Mouse (Mus musculus): ENCODE results near the gene Fbxo42. TPM values are rescaled to one million over a fixed set of nuclear protein-coding genes. Genes with fewer than 3 reads are reported as not detected.
A peak's percentile ranks its signal among the peaks of the same experiment; 100 is the strongest.

Gene Fbxo42
- polyA plus RNA-seq, 1 experiment from 2014 or later, result 25.5 TPM

GRCm38 (mm10) chr4:141211646-141212045 is 63.9 kb downstream of the Fbxo42 start:
- Histone ChIP-seq H3K27ac (ENCODE audit: low read length) (no peak overlapping the region), H3K4me2 (ENCODE audit: low read length) (no peak overlapping the region)
- 95% methylated on average over 4 of the region's 4 CpGs for WGBS

DNA sequence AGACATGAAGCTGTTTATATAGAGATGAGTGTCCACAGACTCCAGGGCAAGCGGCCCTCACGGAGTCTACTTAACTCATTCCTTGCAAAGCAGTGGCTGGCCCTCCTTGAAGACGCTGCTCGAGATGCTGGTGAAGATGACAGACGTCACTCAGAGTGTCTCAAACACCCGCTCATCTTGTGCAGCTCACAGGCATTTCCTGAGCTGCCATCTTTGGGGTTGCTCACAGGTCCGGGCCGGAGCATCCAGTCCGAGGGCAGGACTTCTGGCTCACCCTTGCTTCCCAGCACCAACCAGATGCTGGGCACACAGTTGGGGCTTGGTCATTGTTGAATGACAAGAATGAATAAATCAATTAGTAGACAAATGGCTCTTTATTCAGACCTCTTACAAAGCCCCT is 65.2 kb downstream of the Fbxo42 start:
- H3K36me3 ChIP-seq (ENCODE audit: control insufficient read depth, insufficient read depth, low read length), result no peaks in the 10 kb centered on the region
- no peak overlapping the region; the same call in 1 of the 2 replicates for H3K4me3 ChIP-seq (ENCODE audit: low read depth, low read length)
- H3K4me1 ChIP-seq (ENCODE audit: control insufficient read depth, insufficient read depth, low read length), result peaks cover 17% of the 10 kb centered on the region
- H3K27ac ChIP-seq (ENCODE audit: low read length), result no peak overlapping the region
- no peaks in the 10 kb centered on the region for H3K9me3 ChIP-seq (replicated peaks; ENCODE audit: control insufficient read depth, low read length, poor library complexity, severe bottlenecking)
- no peak for ATAC-seq
- WGBS, result 78% methylated on average over 9 of the region's 9 CpGs
- H3K9ac ChIP-seq (ENCODE audit: low read depth, low read length), result 0 out of 2 replicates have a peak overlapping the region, but pooled peaks have one; percentile 20
- H3K4me2 ChIP-seq (ENCODE audit: low read length), result peak overlapping the region; percentile 97; the same call in 1 of the 2 replicates
- H3K27me3 ChIP-seq (ENCODE audit: control insufficient read depth, insufficient read depth, low read depth, low read length), result no peaks in the 10 kb centered on the region

More at GRCm38 (mm10) chr4:141211646-141212045, 63.9 kb downstream of the Fbxo42 start:
- H3K27me3 ChIP-seq (ENCODE audit: control insufficient read depth, insufficient read depth, low read depth, low read length), result no peaks in the 10 kb centered on the region
- H3K9ac ChIP-seq (ENCODE audit: low read depth, low read length), result no peak overlapping the region
- no peaks in the 10 kb centered on the region for H3K9me3 ChIP-seq (replicated peaks; ENCODE audit: control insufficient read depth, low read length, poor library complexity, severe bottlenecking)
- no peak for ATAC-seq
- H3K4me1 ChIP-seq (ENCODE audit: control insufficient read depth, insufficient read depth, low read length), result peaks cover 17% of the 10 kb centered on the region
- no peaks in the 10 kb centered on the region for H3K36me3 ChIP-seq (ENCODE audit: control insufficient read depth, insufficient read depth, low read length)
- H3K4me3 ChIP-seq (ENCODE audit: low read depth, low read length), result no peak overlapping the region

GRCm38 (mm10) chr4:141213342-141213741 is 65.6 kb downstream of the Fbxo42 start:
- peak overlapping the region; percentile 97 for H3K4me2 ChIP-seq (ENCODE audit: low read length)
- no peaks in the 10 kb centered on the region for H3K27me3 ChIP-seq (ENCODE audit: control insufficient read depth, insufficient read depth, low read depth, low read length)
- no peaks in the 10 kb centered on the region for H3K36me3 ChIP-seq (ENCODE audit: control insufficient read depth, insufficient read depth, low read length)
- H3K4me3 ChIP-seq (ENCODE audit: low read depth, low read length), result peak overlapping the region; percentile 64
- no peaks in the 10 kb centered on the region for H3K9me3 ChIP-seq (replicated peaks; ENCODE audit: control insufficient read depth, low read length, poor library complexity, severe bottlenecking)
- peak overlapping the region; percentile 75 for H3K27ac ChIP-seq (ENCODE audit: low read length)
- ATAC-seq, result 0 out of 2 replicates have a peak, but pooled peaks have one; percentile 23
- H3K9ac ChIP-seq (ENCODE audit: low read depth, low read length), result peak overlapping the region; percentile 79; the same call in 1 of the 2 replicates
- H3K4me1 ChIP-seq (ENCODE audit: control insufficient read depth, insufficient read depth, low read length), result peaks cover 17% of the 10 kb centered on the region
- WGBS, result 29% methylated on average over 2 of the region's 2 CpGs

GRCm38 (mm10) chr4:141213770-141214336 is 66.1 kb downstream of the Fbxo42 start, which contains the start of gene Rsg1:
Gene Rsg1 (plus strand): TSS chr4:141213956.
- peak; percentile 78 for ATAC-seq
- H3K9ac ChIP-seq (ENCODE audit: low read depth, low read length), result peak within 1 kb of the TSS; percentile 79
- peaks cover 17% of the 10 kb centered on the region for H3K4me1 ChIP-seq (ENCODE audit: control insufficient read depth, insufficient read depth, low read length)
- H3K27me3 ChIP-seq (ENCODE audit: control insufficient read depth, insufficient read depth, low read depth, low read length), result no peaks in the 10 kb centered on the region
- no peaks in the 10 kb centered on the region for H3K9me3 ChIP-seq (replicated peaks; ENCODE audit: control insufficient read depth, low read length, poor library complexity, severe bottlenecking)
- peak within 1 kb of the TSS; percentile 97 for H3K4me2 ChIP-seq (ENCODE audit: low read length)
- WGBS, result under 1% methylated on average over 24 of the region's 24 CpGs
- H3K4me3 ChIP-seq (ENCODE audit: low read depth, low read length), result peak within 1 kb of the TSS; percentile 64
- no peaks in the 10 kb centered on the region for H3K36me3 ChIP-seq (ENCODE audit: control insufficient read depth, insufficient read depth, low read length)
- peak within 1 kb of the TSS; percentile 75 for H3K27ac ChIP-seq (ENCODE audit: low read length)

GRCm38 (mm10) chr4:141214337-141214851 is 66.7 kb downstream of the Fbxo42 start:
- H3K9me3 ChIP-seq (replicated peaks; ENCODE audit: control insufficient read depth, low read length, poor library complexity, severe bottlenecking), result no peaks in the 10 kb centered on the region
- H3K4me1 ChIP-seq (ENCODE audit: control insufficient read depth, insufficient read depth, low read length), result peaks cover 17% of the 10 kb centered on the region
- H3K36me3 ChIP-seq (ENCODE audit: control insufficient read depth, insufficient read depth, low read length), result no peaks in the 10 kb centered on the region
- H3K27ac ChIP-seq (ENCODE audit: low read length), result peak overlapping the region; percentile 75; the same call in 1 of the 2 replicates
- WGBS, result under 1% methylated on average over 16 of the region's 16 CpGs
- H3K4me2 ChIP-seq (ENCODE audit: low read length), result peak overlapping the region; percentile 97
- H3K4me3 ChIP-seq (ENCODE audit: low read depth, low read length), result peak overlapping the region; percentile 64
- ATAC-seq, result peak; percentile 65
- H3K27me3 ChIP-seq (ENCODE audit: control insufficient read depth, insufficient read depth, low read depth, low read length), result no peaks in the 10 kb centered on the region
- peak overlapping the region; percentile 79 for H3K9ac ChIP-seq (ENCODE audit: low read depth, low read length)

GRCm38 (mm10) chr4:141219583-141220213 is 72.0 kb downstream of the Fbxo42 start:
- Histone ChIP-seq H3K36me3 (ENCODE audit: control insufficient read depth, insufficient read depth, low read length) (no peaks in the 10 kb centered on the region), H3K9me3 (replicated peaks; ENCODE audit: control insufficient read depth, low read length, poor library complexity, severe bottlenecking) (no peaks in the 10 kb centered on the region), H3K4me1 (ENCODE audit: control insufficient read depth, insufficient read depth, low read length) (peaks cover 2% of the 10 kb centered on the region), H3K9ac (ENCODE audit: low read depth, low read length) (no peak overlapping the region), H3K27ac (ENCODE audit: low read length) (no peak overlapping the region), H3K4me2 (ENCODE audit: low read length) (no peak overlapping the region), H3K4me3 (ENCODE audit: low read depth, low read length) (no peak overlapping the region), H3K27me3 (ENCODE audit: control insufficient read depth, insufficient read depth, low read depth, low read length) (no peaks in the 10 kb centered on the region)
- 87% methylated on average over 20 of the region's 20 CpGs for WGBS
- ATAC-seq, result no peak

- no peak overlapping the region for H3K27ac ChIP-seq (ENCODE audit: low read length)
- no peak for ATAC-seq
- WGBS, result 72% methylated on average over 2 of the region's 2 CpGs
- no peaks in the 10 kb centered on the region for H3K9me3 ChIP-seq (replicated peaks; ENCODE audit: control insufficient read depth, low read length, poor library complexity, severe bottlenecking)
- no peaks in the 10 kb centered on the region for H3K27me3 ChIP-seq (ENCODE audit: control insufficient read depth, insufficient read depth, low read depth, low read length)
- no peaks in the 10 kb centered on the region for H3K36me3 ChIP-seq (ENCODE audit: control insufficient read depth, insufficient read depth, low read length)
- no peak overlapping the region for H3K9ac ChIP-seq (ENCODE audit: low read depth, low read length)
- H3K4me1 ChIP-seq (ENCODE audit: control insufficient read depth, insufficient read depth, low read length), result no peaks in the 10 kb centered on the region
- H3K4me2 ChIP-seq (ENCODE audit: low read length), result no peak overlapping the region
- H3K4me3 ChIP-seq (ENCODE audit: low read depth, low read length), result no peak overlapping the region
Measured at GRCm38 (mm10) chr4:141221848-141222247, 74.1 kb downstream of the Fbxo42 start.

DNA sequence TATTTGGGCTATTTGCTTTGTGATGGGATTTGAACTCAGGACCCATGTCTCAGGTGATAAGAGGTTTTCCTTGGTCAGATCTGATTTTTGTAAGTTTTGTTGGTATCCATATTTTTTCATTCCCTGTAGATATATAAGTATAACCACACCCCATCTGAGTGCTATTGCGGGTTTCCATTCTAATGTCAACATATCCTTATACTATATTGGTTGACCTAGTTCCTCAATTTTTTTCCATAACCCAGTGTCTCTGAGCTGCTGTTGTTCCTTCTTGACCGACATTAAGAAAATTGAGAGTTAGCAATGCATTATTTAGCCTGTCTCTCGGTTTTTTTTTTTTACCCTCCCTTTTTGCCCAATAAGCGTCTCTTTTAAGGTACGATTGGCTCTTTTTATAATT is 75.0 kb downstream of the Fbxo42 start:
- 90% methylated on average over 5 of the region's 5 CpGs for WGBS
- Histone ChIP-seq H3K27me3 (ENCODE audit: control insufficient read depth, insufficient read depth, low read depth, low read length) (no peaks in the 10 kb centered on the region), H3K27ac (ENCODE audit: low read length) (no peak overlapping the region), H3K9me3 (replicated peaks; ENCODE audit: control insufficient read depth, low read length, poor library complexity, severe bottlenecking) (no peaks in the 10 kb centered on the region), H3K4me1 (ENCODE audit: control insufficient read depth, insufficient read depth, low read length) (no peaks in the 10 kb centered on the region), H3K9ac (ENCODE audit: low read depth, low read length) (no peak overlapping the region), H3K4me3 (ENCODE audit: low read depth, low read length) (no peak overlapping the region), H3K36me3 (ENCODE audit: control insufficient read depth, insufficient read depth, low read length) (no peaks in the 10 kb centered on the region), H3K4me2 (ENCODE audit: low read length) (no peak overlapping the region)
- no peak for ATAC-seq

- H3K4me3 ChIP-seq (ENCODE audit: low read depth, low read length), result no peak overlapping the region
- H3K4me2 ChIP-seq (ENCODE audit: low read length), result no peak overlapping the region
- ATAC-seq, result no peak
- no peaks in the 10 kb centered on the region for H3K4me1 ChIP-seq (ENCODE audit: control insufficient read depth, insufficient read depth, low read length)
- H3K27ac ChIP-seq (ENCODE audit: low read length), result no peak overlapping the region
- H3K36me3 ChIP-seq (ENCODE audit: control insufficient read depth, insufficient read depth, low read length), result no peaks in the 10 kb centered on the region
- no peaks in the 10 kb centered on the region for H3K9me3 ChIP-seq (replicated peaks; ENCODE audit: control insufficient read depth, low read length, poor library complexity, severe bottlenecking)
- H3K27me3 ChIP-seq (ENCODE audit: control insufficient read depth, insufficient read depth, low read depth, low read length), result no peaks in the 10 kb centered on the region
- WGBS, result 92% methylated on average over 7 of the region's 7 CpGs
- no peak overlapping the region for H3K9ac ChIP-seq (ENCODE audit: low read depth, low read length)
Measured at GRCm38 (mm10) chr4:141228687-141229086, 81.0 kb downstream of the Fbxo42 start.
